Mouse (Mus musculus): ENCODE results near the gene Nlk.
A peak's percentile ranks its signal among the peaks of the same experiment; 100 is the strongest.
"Not testable (repeated sequence)": the region's sequence is repeated elsewhere in the genome, so short reads cannot be mapped to it uniquely, and the experiment has no call there.

The Nlk gene

DNA sequence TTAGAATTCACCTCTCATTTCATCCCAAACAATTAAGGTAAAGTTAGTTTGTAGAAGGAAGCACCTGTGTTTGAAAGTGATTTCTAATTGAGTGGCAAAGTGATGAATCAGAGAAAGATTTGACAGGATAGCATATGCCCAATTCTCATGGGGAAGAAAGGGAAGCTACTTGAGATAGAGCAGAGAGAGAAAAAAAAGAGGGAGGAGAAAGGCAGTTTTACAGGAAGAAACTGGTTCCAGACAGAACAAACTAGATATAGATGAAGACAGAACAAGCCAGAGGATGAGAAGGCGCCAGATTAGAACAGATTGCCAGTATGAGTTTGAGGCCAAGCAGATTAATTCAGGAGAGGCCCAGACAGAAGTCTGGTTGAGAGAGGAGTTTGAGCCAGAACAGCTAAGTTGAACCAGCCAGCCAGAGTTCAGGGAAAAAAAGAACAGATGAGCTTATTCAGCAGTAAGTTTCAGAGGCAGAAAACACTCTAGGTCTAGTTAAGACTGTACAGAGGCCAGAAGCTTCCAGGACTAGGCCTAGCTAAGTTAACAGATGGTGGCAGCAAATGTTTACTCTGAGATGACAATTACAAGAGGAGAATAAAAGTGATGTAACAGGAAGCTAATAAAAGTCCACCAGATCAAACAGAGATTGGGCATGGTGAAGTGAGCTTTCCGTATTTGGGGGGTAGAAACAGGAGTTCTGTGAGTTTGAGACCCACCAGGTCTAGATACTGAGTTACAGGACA is 149.3 kb downstream of the Nlk start:
- no peak for DNase-seq (ENCODE audit: low read depth, low spot score)

DNA sequence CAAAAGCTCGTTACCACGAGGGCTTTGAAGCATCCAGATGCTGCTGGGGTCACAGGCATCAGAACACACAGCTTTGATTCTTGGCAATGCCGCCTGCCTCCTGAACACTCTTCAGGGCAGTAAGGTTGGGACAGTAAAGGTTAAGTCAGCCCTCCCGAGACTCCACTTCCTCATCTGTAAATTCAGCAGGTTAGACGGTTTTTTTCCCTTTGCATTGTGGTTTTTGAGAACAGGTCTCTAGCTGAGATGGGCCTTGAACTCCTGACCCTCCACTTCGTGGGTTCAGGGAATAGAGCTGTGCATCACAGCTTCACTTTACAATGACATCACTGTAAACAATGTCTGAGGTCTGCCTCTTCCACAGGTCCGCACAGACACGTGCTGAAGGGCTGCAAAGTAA is 152.0 kb downstream of the Nlk start:
- no peak for DNase-seq (ENCODE audit: low read depth, low spot score)

DNA sequence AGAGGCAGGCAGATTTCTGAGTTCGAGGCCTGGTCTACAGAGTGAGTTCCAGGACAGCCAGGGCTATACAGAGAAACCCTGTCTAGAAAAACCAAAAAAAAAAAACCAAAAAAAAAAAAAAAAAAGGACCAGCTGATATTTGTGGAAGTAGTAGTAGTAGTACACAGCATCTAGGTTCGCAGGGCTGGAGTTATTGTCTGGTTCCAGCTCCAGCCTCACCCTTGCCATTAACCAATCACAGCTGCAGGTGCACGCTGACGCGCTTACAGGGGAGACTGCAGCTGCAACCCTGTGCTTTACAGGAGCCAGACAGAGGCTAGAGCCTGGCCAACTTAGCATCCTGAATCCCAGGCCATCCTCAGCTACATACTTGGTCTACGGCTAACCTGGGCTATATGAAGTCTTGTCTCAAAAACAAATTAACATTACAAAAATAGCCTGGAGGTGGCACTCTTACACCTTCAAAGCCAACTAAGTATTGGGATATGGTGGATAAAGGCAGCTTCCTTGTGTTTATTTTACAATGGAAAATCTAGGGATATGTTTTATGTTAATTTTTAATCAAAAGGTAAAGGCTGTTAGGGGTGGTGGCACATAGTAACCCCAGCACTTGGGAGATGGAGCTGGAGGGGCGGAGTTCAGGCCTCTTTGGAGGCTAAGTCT is 152.6 kb downstream of the Nlk start:
- DNase-seq (ENCODE audit: low read depth, low spot score), result no peak

DNA sequence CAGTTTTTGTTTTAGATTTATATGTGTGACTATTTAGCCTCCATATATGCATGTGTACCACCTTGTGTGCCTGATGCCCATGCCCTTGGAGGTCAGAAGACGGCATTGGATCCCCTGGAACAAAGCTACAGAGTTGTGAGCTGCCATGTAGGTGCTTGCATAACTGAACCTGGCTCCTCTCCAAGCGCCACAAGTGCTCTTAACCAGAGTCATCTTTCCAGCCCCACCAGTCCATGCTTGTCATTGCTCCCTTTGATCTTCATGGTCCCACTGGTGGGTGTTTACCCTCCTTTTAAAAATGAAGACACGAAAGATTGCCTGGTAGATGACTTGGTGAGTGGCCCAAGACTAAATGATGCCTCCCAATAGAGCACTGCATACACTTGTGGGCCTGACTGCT is 156.8 kb downstream of the Nlk start:
- DNase-seq (ENCODE audit: low read depth, low spot score), result no peak

DNA sequence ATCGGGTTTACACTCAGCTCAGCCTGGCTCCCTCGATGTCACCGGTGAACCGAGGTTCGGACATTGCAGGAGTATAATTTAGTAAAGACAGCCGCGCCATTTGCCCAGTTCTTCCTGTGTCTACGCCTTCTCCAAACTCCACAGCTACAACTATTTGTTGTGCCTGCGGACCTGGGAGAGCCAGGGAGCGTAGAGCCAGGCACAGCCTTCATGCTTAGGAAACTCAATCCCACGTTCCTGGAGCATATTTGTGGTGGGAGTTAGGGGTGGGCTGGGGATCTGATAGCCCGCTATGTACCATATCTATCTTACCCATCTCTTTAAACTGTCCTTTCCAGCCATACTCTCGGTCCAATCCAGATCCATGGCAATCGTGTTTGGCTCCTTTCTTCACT is 160.5 kb downstream of the Nlk start:
- DNase-seq (ENCODE audit: low read depth, low spot score), result no peak

DNA sequence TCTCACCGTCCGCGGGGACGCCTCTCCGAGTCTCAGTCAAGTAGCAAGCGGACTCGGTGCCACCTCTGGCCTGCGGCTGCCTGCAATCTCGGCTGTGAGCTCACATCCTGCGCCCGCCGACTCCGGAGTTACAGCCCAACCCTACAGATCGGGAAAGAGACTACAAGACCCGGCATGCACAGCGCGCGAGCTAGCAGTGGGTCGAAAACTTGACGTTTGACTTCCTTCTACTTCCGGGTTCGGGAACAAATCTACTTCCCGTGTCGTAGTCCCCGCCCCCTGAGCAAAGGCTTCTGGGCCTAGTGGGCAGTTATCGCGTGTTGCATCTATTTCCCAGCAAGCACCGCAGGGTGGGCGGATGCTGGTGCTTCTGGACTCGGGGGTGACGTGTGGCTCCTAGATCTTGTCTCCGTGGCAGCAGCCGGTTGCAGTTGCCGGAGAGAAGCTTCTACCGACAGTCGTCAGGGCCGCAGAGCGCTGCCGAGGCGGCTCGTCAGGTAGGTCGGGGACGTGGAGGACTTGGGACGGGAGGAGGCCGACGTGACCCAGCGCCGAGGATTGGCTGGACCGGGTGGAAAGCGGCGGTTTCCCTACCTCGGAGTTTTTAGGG is 161.0 kb downstream of the Nlk start, which contains the start of the genes Tnfaip1 and Ift20:
Gene Tnfaip1, minus strand, starts transcription at position 253 of the 610 bp plus-strand sequence.
Gene Ift20, plus strand, starts transcription at position 282 of the 610 bp plus-strand sequence.
- DNase-seq (ENCODE audit: low read depth, low spot score), result peak; percentile 100

DNA sequence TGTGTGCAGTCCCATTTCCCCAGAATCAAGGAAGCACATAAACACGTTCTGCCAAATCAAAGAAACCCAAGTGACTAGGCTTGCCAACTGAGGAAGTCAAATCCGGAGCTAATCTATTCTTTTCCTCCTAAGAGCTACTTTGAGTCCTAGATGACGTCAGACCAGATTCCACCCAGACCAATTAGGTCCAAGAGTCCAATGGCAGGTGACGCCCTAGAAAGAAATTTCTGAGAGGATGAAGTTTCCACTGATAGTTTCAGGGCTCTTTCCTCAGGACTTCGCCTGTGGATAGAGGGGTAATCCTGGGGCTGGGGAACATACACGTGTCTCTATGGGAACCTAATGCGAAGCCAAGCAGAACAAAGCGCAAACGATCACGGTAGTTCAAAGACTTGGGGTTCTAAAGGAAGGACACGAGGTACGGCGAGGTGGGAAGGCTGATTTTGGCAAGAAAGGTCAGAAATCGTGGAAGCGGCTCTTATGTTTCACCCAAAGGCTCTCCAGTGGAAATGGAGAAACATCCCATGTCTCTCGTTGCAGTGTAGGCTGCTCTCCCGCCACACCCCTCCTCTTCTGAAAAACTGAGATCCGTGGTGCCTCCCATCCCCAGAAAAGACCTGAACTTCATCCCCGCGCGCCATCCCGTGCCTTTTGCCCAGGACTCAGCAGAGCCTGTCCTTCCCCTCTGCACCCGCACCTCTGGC is 161.6 kb downstream of the Nlk start:
- peak; percentile 39 for DNase-seq (ENCODE audit: low read depth, low spot score)

DNA sequence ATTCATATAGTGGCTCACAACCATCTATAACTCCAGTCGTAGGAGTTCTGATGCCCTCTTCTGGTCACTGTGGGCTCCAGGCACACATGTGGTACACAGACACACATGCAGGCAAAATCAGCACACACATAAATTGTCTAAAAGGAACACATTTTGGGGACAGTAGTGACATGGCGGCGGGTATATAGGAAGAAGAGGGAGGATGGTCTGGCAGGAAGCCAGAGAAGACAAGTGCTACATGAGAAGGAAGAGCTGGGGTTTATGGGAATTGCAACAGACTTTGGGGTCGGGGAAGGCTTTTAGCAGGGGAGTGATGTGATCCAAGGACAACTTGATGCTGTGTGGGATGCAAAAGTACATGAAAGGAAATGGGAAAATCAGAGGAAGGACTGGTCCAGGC is 162.7 kb downstream of the Nlk start:
- DNase-seq (ENCODE audit: low read depth, low spot score), result no peak

DNA sequence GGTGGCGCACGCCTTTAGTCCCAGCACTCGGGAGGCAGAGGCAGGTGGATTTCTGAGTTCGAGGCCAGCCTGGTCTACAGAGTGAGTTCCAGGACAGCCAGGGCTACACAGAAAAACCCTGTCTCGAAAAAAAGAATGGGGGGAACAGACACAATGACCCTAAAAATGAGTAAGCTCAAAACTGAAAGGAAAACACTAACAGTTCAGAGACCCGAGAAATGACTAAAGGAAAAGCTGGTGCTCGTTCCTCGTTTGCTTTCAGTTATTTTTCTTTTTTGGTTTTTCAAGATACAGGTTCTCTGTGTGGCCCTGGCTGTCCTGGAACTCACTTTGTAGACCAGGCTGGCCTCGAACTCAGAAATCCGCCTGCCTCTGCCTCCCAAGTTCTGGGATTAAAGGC is 165.7 kb downstream of the Nlk start:
- not testable (repeated sequence) for DNase-seq (ENCODE audit: low read depth, low spot score)

DNA sequence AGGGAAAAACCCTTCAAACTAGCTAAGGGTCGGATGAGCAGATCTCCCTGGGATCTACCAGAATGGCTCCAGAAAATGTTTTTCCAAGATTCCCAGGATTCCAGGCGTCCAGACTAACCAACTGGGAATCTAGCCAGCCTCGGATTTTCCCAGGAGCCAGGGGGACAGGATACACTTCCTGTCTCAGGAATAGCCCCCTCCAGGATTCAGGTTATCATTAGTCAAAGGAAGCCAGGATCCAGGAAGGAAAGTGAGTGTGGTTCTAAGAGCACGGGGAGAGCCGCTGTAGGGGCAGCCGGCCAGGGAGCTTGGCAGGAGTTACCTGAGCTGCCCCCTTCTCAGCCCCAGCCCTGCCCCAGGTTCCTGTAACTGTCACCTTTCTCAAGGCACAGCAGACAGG is 166.1 kb downstream of the Nlk start:
- DNase-seq (ENCODE audit: low read depth, low spot score), result no peak

DNA sequence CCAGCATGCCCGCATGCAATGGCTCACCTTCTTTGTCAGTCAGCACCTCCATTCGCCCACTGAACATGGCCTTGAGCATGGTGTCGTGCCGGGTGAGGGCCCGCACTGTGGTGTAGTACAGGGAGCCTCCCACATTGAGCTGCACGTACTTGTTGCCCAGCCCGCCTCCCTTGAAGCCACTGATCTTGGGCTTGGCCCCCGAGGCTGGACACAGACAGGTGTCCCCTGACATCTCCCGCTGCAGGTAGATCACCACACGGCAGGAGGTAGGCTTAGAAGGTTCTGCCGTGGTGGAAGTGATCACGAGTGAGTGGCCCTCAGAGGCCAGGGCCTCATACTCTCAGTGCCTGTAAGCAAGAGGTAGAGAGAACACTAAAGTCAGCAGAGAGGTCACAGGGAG is 167.2 kb downstream of the Nlk start:
- no peak for DNase-seq (ENCODE audit: low read depth, low spot score)

DNA sequence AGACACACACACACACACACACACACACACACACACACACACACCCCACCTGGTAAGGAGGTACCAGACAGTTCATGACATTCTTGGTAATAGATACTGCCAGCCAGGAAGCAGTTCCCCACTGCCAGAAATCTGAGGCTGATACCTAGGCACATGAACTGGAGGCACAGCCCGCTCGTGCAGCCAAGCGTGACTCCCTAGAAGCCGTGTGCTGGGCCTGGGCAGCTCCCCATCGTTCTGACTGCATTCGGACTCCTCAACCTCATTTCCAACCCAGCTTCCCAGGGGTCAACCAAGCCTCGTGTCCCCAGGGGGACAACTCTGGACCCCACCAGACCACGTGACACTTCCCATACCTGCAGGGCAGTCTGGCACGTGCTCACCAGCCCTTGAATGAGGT is 168.5 kb downstream of the Nlk start:
- no peak for DNase-seq (ENCODE audit: low read depth, low spot score)

DNA sequence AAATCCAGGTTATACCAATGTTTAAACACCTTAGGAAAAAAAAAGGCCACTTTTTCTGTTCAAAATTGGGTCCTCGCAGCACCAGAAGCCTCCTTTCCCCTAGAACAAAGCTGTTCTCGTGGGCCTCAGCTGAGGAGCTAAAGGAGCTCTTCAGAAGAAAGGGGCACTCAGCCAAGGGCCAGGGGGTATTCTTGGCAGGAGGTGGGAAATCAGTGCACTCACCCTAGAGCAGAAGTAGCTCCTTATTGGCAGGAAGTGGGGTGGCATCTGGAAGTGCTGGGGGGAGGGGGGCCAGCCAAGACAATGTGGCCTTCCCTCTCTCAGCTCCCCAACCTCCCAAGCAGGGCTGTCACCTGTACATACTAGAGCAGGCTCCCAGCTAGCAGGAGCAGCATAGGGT is 172.3 kb downstream of the Nlk start:
- no peak for DNase-seq (ENCODE audit: low read depth, low spot score)

DNA sequence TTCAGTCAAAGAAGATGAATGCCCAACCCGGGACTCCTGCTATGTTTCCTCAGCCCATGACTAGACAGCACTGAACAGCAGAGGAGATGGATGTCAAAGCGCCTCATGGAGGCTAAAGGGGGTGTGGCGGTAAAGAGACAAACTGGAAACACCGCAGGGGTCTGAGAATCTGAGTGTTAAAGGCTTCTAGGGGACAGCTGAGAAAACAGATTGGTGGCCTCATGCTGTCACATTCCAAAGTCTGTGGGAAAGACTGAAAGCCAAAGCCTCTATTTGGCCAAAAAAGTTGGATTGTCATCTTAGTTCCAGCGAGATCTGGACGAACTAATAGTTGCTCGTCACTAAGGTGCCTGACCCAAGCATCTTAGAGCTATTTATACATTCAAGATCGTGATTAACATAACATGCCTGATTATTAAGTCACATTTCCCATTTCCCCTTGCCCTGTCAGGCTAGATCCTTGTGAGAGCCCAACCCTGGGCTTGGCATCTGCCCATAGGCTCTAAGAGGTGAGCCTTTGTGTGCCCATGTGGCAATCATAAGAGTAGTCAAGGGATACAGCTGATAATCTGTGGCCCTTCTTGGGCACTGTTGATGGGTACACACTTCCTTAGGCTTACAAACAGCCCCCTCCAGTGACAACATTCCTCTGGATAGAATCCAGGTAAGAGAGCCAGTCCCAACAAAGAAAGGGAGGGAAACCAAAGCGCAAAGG is 173.8 kb downstream of the Nlk start:
- DNase-seq (ENCODE audit: low read depth, low spot score), result no peak

DNA sequence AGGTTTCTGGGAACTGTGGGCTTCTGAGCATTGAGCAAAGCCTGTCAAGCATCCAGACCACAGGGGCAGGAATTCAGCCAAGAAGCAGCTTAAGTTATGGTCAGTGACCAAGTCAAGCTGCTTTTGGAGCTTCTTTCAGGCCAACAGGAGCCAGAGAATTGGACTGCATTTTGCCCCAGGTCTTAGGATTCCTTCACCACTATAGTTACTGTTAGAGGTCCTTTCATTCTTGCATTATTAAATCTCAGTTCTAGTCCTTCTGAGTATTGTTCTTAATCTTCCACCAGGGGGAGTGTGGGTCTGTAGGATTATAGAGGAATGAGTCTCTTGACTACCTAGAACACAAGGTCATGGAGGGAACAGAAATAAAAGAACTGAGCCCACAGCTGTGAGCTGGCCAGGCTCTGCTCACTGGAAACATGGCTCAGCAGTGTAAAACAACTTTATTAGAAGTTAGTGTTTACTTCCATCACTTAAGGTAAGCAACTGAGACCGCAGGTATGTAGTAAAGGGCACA is 174.6 kb downstream of the Nlk start:
- DNase-seq (ENCODE audit: low read depth, low spot score), result no peak

DNA sequence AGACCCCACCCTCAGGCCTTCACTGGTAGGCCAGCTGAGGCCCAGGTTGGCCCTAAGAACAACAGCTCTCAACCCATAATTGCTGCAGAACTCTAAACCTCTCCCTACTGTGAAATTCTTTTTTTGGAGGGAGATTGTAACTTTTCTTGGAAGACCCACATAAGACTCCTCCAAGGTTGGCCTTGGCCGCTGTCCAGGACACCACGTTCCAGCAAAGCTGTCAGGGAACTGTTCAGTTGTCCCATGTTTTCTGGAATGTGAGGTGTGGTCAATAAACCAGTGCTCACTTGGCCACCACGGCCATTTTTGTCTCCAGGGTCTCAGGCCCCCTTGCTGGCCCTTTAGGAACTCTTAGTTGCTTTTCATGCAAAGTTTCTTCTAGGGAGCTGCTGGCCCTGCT is 175.3 kb downstream of the Nlk start:
- no peak for DNase-seq (ENCODE audit: low read depth, low spot score)

DNA sequence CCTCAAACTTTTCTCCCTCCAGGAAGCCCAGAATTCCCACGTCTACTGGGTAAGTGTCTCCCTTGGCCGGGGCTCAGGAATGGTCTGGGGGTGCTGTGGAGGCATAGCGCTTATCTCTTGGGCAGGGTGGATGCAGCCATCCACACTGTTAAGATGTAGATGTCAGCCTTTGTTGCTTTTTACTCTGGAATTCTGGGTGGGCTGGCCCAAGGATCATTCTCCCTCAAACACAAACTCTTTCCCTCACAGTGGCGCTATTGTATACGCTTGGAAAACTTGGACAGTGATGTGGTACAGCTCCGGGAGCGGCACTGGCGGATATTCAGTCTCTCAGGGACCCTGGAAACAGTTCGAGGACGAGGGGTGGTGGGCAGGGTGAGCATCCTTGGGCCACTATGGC is 178.2 kb downstream of the Nlk start:
- DNase-seq (ENCODE audit: low read depth, low spot score), result no peak

Data from telencephalon, adult 2 months (tissue).